Mouse (Mus musculus) lung, adult 2 months (tissue): ENCODE data around the gene Asic2.

ENCODE experiments used
- CTCF ChIP-seq: fragments of 200-500 bp; IDR thresholded peaks from 2 replicates; pipeline ENCODE4 v1.5.1; 2011; ENCODE audit warnings: mild to moderate bottlenecking, low read length, control low read depth; ENCODE audit not compliant: insufficient read depth
- POLR2A ChIP-seq: fragments of 200-500 bp; IDR thresholded peaks from 2 replicates; pipeline ENCODE4 v1.6.1; 2011; ENCODE audit warnings: low read depth, mild to moderate bottlenecking, control low read depth, low read length, borderline replicate concordance; ENCODE audit errors: extremely low read depth

- TF ChIP-seq CTCF (no peak), POLR2A (no peak)
Measured at GRCm38 (mm10) chr11:81802614-81803013, 165.6 kb downstream of the Asic2 start.
